Mouse (Mus musculus): ENCODE measurements around the gene Rmi1. TPM values are rescaled to one million over a fixed set of nuclear protein-coding genes. Genes with fewer than 3 reads are reported as not detected.

Gene Rmi1
- polyA plus RNA-seq, 1 experiment: 5.2 TPM

GRCm38 (mm10) chr13:58443326-58443725, 41.3 kb downstream of the Rmi1 start:
- TF ChIP-seq REST (IDR thresholded peaks at IDR 0.05; ENCODE audit: insufficient read depth, insufficient read length): no peak
- no peak for TF ChIP-seq MYOG (IDR thresholded peaks at IDR 0.05; ENCODE audit: control insufficient read depth in 1 of 3, insufficient read depth in 1 of 3, insufficient read length in 2 of 3, low read depth in 2 of 3)
- peak overlapping the region; percentile 58 for H3K4me2 ChIP-seq (ENCODE audit: low read depth)
- no peak overlapping the region for H3ac ChIP-seq (ENCODE audit: control insufficient read depth, insufficient read length)
- H3K79me2 ChIP-seq (ENCODE audit: control insufficient read depth, insufficient read depth): no peaks in the 10 kb centered on the region
- no peaks in the 10 kb centered on the region for H3K36me3 ChIP-seq (ENCODE audit: control insufficient read depth, insufficient read depth)
- H3K4me3 ChIP-seq: no peak overlapping the region
- H3K27me3 ChIP-seq (ENCODE audit: control insufficient read depth, insufficient read depth, insufficient read length): no peaks in the 10 kb centered on the region

DNA sequence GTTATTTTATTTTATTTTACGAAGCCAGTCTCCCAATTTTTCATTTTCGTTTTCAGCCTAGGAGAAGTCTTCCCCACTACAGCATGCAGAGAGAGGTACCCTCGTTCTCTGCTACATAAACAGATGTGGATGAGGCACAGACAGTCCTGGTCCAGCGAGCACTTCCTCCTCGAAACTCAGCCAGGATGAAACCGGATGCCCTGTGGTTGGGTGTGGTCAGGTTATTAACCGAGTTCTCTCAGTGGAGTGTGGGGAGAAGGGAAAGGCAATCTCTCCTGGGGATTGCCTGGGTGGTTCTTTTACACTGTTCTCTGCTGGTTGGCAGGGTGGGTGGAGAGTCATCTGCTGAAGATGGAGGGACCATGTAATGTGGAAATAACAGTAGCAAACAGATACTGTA, 41.7 kb downstream of the Rmi1 start:
- H3K4me2 ChIP-seq (ENCODE audit: low read depth): peak overlapping the region; percentile 58
- no peak overlapping the region for H3ac ChIP-seq (ENCODE audit: control insufficient read depth, insufficient read length)
- no peak overlapping the region for H3K4me3 ChIP-seq
- H3K79me2 ChIP-seq (ENCODE audit: control insufficient read depth, insufficient read depth): no peaks in the 10 kb centered on the region
- TF ChIP-seq MAX (IDR thresholded peaks at IDR 0.05; ENCODE audit: low read depth) (no peak), MYOD1 (IDR thresholded peaks at IDR 0.05; ENCODE audit: control insufficient read depth in 1 of 3, insufficient read length in 2 of 3, low read depth in 2 of 3) (peak in 1 of 3 experiments; percentile 2)
- H3K36me3 ChIP-seq (ENCODE audit: control insufficient read depth, insufficient read depth): no peaks in the 10 kb centered on the region
- no peaks in the 10 kb centered on the region for H3K27me3 ChIP-seq (ENCODE audit: control insufficient read depth, insufficient read depth, insufficient read length)

- Histone ChIP-seq H3ac (ENCODE audit: control insufficient read depth, insufficient read length) (no peak overlapping the region), H3K4me3 (no peak overlapping the region), H3K36me3 (ENCODE audit: control insufficient read depth, insufficient read depth) (no peaks in the 10 kb centered on the region), H3K27me3 (ENCODE audit: control insufficient read depth, insufficient read depth, insufficient read length) (no peaks in the 10 kb centered on the region), H3K79me2 (ENCODE audit: control insufficient read depth, insufficient read depth) (no peaks in the 10 kb centered on the region), H3K4me2 (ENCODE audit: low read depth) (no peak overlapping the region)
- no peak for TF ChIP-seq USF1 (IDR thresholded peaks at IDR 0.05; ENCODE audit: low read depth)
- no peak for TF ChIP-seq MAX (IDR thresholded peaks at IDR 0.05; ENCODE audit: low read depth)
- TF ChIP-seq TCF3 (IDR thresholded peaks at IDR 0.05; ENCODE audit: insufficient read length, low read depth): no peak
- TF ChIP-seq REST (IDR thresholded peaks at IDR 0.05; ENCODE audit: insufficient read depth, insufficient read length): no peak
- no peak for TF ChIP-seq POLR2A (IDR thresholded peaks at IDR 0.05; ENCODE audit: insufficient read length, low read depth)
- no peak for TF ChIP-seq CEBPB (IDR thresholded peaks at IDR 0.05; ENCODE audit: insufficient read depth, poor library complexity, severe bottlenecking)
- TF ChIP-seq E2F4 (IDR thresholded peaks at IDR 0.05; ENCODE audit: insufficient read depth): no peak
- no peak for TF ChIP-seq MYOD1 (IDR thresholded peaks at IDR 0.05; ENCODE audit: control insufficient read depth in 1 of 3, insufficient read length in 2 of 3, low read depth in 2 of 3)
- TF ChIP-seq POLR2AphosphoS2 (IDR thresholded peaks at IDR 0.05; ENCODE audit: insufficient read length, low read depth): no peak
- TF ChIP-seq MYOG (IDR thresholded peaks at IDR 0.05; ENCODE audit: control insufficient read depth in 1 of 3, insufficient read depth in 1 of 3, insufficient read length in 2 of 3, low read depth in 2 of 3): no peak
- no peak for TF ChIP-seq TCF12 (IDR thresholded peaks at IDR 0.05; ENCODE audit: insufficient read depth, poor library complexity, severe bottlenecking)
- no peak for TF ChIP-seq SRF (IDR thresholded peaks at IDR 0.05; ENCODE audit: control insufficient read depth, insufficient read length, low read depth)
These were observed 44.5 kb downstream of the Rmi1 start for GRCm38 (mm10) chr13:58446541-58446940.

- no peak for TF ChIP-seq MAX (IDR thresholded peaks at IDR 0.05; ENCODE audit: low read depth)
- no peak for TF ChIP-seq SRF (IDR thresholded peaks at IDR 0.05; ENCODE audit: control insufficient read depth, insufficient read length, low read depth)
- no peak for TF ChIP-seq POLR2A (IDR thresholded peaks at IDR 0.05; ENCODE audit: insufficient read length, low read depth)
- TF ChIP-seq MYOG (IDR thresholded peaks at IDR 0.05; ENCODE audit: control insufficient read depth in 1 of 3, insufficient read depth in 1 of 3, insufficient read length in 2 of 3, low read depth in 2 of 3): no peak
- no peak for TF ChIP-seq USF1 (IDR thresholded peaks at IDR 0.05; ENCODE audit: low read depth)
- no peak for TF ChIP-seq TCF3 (IDR thresholded peaks at IDR 0.05; ENCODE audit: insufficient read length, low read depth)
- no peak for TF ChIP-seq TCF12 (IDR thresholded peaks at IDR 0.05; ENCODE audit: insufficient read depth, poor library complexity, severe bottlenecking)
- no peak for TF ChIP-seq MYOD1 (IDR thresholded peaks at IDR 0.05; ENCODE audit: control insufficient read depth in 1 of 3, insufficient read length in 2 of 3, low read depth in 2 of 3)
- no peak for TF ChIP-seq CEBPB (IDR thresholded peaks at IDR 0.05; ENCODE audit: insufficient read depth, poor library complexity, severe bottlenecking)
- Histone ChIP-seq H3K79me2 (ENCODE audit: control insufficient read depth, insufficient read depth) (no peaks in the 10 kb centered on the region), H3K27me3 (ENCODE audit: control insufficient read depth, insufficient read depth, insufficient read length) (no peaks in the 10 kb centered on the region), H3K36me3 (ENCODE audit: control insufficient read depth, insufficient read depth) (no peaks in the 10 kb centered on the region), H3ac (ENCODE audit: control insufficient read depth, insufficient read length) (no peak overlapping the region), H3K4me2 (ENCODE audit: low read depth) (no peak overlapping the region), H3K4me3 (no peak overlapping the region)
These were observed 48.6 kb downstream of the Rmi1 start for GRCm38 (mm10) chr13:58450459-58451182.

DNA sequence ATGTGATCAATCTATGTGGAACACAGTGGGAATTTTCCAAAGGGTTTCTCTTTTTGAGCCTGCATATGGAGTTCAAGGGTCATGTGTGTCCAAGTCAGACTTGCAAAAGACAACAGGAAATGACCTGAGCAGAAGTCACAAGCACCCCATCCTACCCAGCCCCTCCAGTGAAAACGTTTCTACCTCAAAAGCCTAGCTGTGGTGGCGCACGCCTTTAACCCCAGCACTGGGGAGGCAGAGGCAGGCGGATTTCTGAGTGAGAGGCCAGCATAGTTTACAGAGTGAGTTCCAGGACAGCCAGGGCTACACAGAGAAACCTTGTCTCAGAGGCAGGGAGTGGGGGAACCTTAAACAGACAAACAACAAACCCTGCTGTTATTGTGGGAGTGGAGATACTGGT, 50.2 kb downstream of the Rmi1 start:
- H3K79me2 ChIP-seq (ENCODE audit: control insufficient read depth, insufficient read depth): no peaks in the 10 kb centered on the region
- no peak overlapping the region for H3ac ChIP-seq (ENCODE audit: control insufficient read depth, insufficient read length)
- H3K36me3 ChIP-seq (ENCODE audit: control insufficient read depth, insufficient read depth): no peaks in the 10 kb centered on the region
- no peaks in the 10 kb centered on the region for H3K27me3 ChIP-seq (ENCODE audit: control insufficient read depth, insufficient read depth, insufficient read length)
- H3K4me2 ChIP-seq (ENCODE audit: low read depth): no peak overlapping the region
- peak overlapping the region; percentile 7 for H3K4me3 ChIP-seq
- TF ChIP-seq SRF (IDR thresholded peaks at IDR 0.05; ENCODE audit: control insufficient read depth, insufficient read length, low read depth): no peak
- TF ChIP-seq MYOG (IDR thresholded peaks at IDR 0.05; ENCODE audit: control insufficient read depth in 1 of 3, insufficient read depth in 1 of 3, insufficient read length in 2 of 3, low read depth in 2 of 3): no peak
- TF ChIP-seq USF1 (IDR thresholded peaks at IDR 0.05; ENCODE audit: low read depth): no peak
- no peak for TF ChIP-seq POLR2A (IDR thresholded peaks at IDR 0.05; ENCODE audit: insufficient read length, low read depth)

Data from myocyte (in vitro differentiated cells).